ENCODE assay signal across 8 mouse cellular contexts in the genomic region with DNA sequence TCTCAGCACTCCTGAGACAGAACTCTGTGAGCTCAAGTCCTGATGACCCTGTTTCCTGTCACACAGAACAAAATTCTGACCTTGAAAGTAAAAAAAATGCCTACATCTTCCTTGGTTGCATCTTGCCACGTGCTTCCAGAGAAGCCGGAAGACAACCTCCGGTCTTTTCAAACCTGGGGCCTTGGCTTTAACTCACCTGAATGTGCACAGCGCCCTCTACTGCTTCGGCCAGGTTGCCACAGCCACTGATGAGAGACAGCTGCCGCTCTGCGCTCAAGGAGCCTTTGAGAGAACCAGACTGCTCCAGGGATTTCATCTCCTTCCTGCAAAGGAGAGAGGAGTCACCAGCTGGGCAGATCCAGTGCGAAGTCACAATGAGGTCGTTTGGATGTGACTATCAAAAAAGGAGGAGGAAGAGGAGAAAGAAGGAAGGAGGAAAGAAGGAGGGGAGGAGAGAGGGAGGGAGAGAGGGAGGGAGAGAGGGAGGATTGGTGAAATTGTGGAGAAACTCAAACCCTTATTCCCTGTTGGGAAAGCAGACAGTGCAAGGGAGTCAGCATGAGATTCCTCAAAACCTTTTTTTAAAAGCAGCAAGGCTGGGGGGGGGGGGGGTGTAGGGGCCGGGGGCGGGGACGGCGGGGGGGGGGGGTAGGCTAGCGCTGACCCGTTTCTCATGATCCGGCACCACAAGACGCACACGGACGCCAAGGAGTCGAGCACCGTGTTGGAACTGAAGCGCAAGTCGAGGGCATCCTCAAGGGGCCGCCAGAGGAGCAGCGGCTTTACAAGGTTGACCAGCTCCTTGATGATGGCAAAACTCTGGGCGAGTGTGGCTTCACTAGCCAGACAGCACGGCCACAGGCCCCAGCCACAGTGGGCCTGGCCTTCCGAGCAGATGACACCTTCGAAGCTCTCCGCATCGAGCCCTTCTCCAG. TPM values are rescaled to one million over a fixed set of nuclear protein-coding genes. Genes with fewer than 3 reads are reported as not detected.
DNase-seq lines count a peak whose midpoint lies in the region; ATAC-seq and TF ChIP-seq lines count a peak whose summit lies in the region.

No protein-coding gene starts in this region.

- peak; percentile 66 for TF ChIP-seq CTCF in lung, adult 2 months (IDR thresholded peaks at IDR 0.05; ENCODE audit: insufficient read depth, low read length)

- no peak overlapping the region for H3K9ac ChIP-seq in ES-E14 (ENCODE audit: insufficient read depth, low read depth, low read length, poor library complexity, severe bottlenecking)
- no peak overlapping the region for H3K9ac ChIP-seq in forebrain, embryonic 15.5 days (replicated peaks)

- H3K36me3 ChIP-seq in ES-E14 (ENCODE audit: control insufficient read depth, insufficient read depth, low read length, poor library complexity, severe bottlenecking): no peaks in the 10 kb centered on the region
- H3K36me3 ChIP-seq in forebrain, embryonic 15.5 days: no peaks in the 10 kb centered on the region

- 15% methylated on average over 29 of the region's 31 CpGs for WGBS in forebrain, embryonic 15.5 days
- WGBS in lung, adult 2 months: 30% methylated on average over 29 of the region's 31 CpGs

- no peak overlapping the region for H3K27ac ChIP-seq in ES-E14 (ENCODE audit: insufficient read depth, low read depth, low read length, poor library complexity, severe bottlenecking)
- H3K27ac ChIP-seq in forebrain, embryonic 15.5 days (replicated peaks): no peak overlapping the region

- in situ Hi-C loops in ES-E14 (cut with MboI; ENCODE audit: low sequenced_read_pairs in 2 of 2, unreplicated experiment in 2 of 2): no loop called here

- peak overlapping the region; percentile 24 for H3K4me2 ChIP-seq in forebrain, embryonic 15.5 days (replicated peaks)

- H3K27me3 ChIP-seq in forebrain, embryonic 15.5 days: no peaks in the 10 kb centered on the region

- H3K9me3 ChIP-seq in ES-E14 (ENCODE audit: control insufficient read depth, insufficient read depth, low read depth, low read length): no peaks in the 10 kb centered on the region
- no peaks in the 10 kb centered on the region for H3K9me3 ChIP-seq in forebrain, embryonic 15.5 days

- no peaks in the 10 kb centered on the region; a peak in 2 of 4 replicates for H3K4me1 ChIP-seq in ES-E14 (ENCODE audit: control insufficient read depth in 2 of 2, insufficient read depth in 2 of 2, low read length in 2 of 2, poor library complexity in 1 of 2)
- H3K4me1 ChIP-seq in forebrain, embryonic 15.5 days: peaks cover 2% of the 10 kb centered on the region; the same call in 1 of the 2 replicates
- no peaks in the 10 kb centered on the region for H3K4me1 ChIP-seq in lung, adult 2 months (ENCODE audit: control insufficient read depth, insufficient read depth, low read length)

- peak; percentile 68; the same call in 1 of the 2 replicates for ATAC-seq in forebrain, embryonic 15.5 days (replicated peaks)

- H3K4me3 ChIP-seq in ES-E14 (ENCODE audit: insufficient read depth in 1 of 2, low read depth in 1 of 2, low read length in 2 of 2, poor library complexity in 1 of 2, severe bottlenecking in 1 of 2): peak overlapping the region in 1 of 2 experiments; percentile 34; a peak in 3 of 4 replicates
- no peak overlapping the region for H3K4me3 ChIP-seq in forebrain, embryonic 15.5 days
- H3K4me3 ChIP-seq in lung, adult 2 months (replicated peaks; ENCODE audit: extremely low read depth, low read depth, low read length): no peak overlapping the region

- no peak for TF ChIP-seq POLR2A in lung, adult 2 months (IDR thresholded peaks at IDR 0.05; ENCODE audit: borderline replicate concordance, extremely low read depth, low read depth, low read length)

- peak; percentile 89 for DNase-seq in ES-E14 (ENCODE audit: low read depth, low spot score)
- peak; percentile 47 for DNase-seq in cerebellum, adult 11 months
- peak; percentile 86 for DNase-seq in heart, postnatal 4 days
- DNase-seq in layer of hippocampus, adult 18-20 months (ENCODE audit: low spot score in 2 of 2): peak; percentile 57 to 88
- DNase-seq in lung, adult 2 months: peak; percentile 73
- DNase-seq in ovary, postnatal 36 days (ENCODE audit: low spot score): peak; percentile 77
- peak; percentile 78 for DNase-seq in thymus, postnatal 25 days

TF ChIP-seq in ES-E14, 5 proteins besides CTCF, POLR2A, EP300 and RAD21:
- no peak for TF ChIP-seq CHD2 (IDR thresholded peaks at IDR 0.05; ENCODE audit: low read depth, low read length)
- TF ChIP-seq ZC3H11A (IDR thresholded peaks at IDR 0.05; ENCODE audit: borderline replicate concordance, low read depth, low read length): peak; percentile 90
- no peak for TF ChIP-seq HCFC1 (IDR thresholded peaks at IDR 0.05; ENCODE audit: borderline replicate concordance, insufficient read depth, low read length)

RNA-seq across cellular contexts. Expression of a gene that starts 35.3 kb away (rescaled TPM):
- total RNA-seq in ES-E14 (2012; rRNA removed): 4.1 and 8.4 TPM in 2 replicates
- polyA plus RNA-seq in forebrain, embryonic 15.5 days (2015; fragmentation: Nextera tagmentation; extraction: Ambion mirVana): 6.4 and 7.3 TPM in 2 replicates
- total RNA-seq in heart, postnatal 4 days (2021): 1 to 10 TPM; 9.3 to 9.6 TPM
- total RNA-seq in layer of hippocampus, adult 18-20 months (2021): 10 to 100 TPM; 19.1 to 19.9 TPM
- 23.3 and 36.9 TPM in 2 replicates for polyA plus RNA-seq in lung, adult 2 months (2012; rRNA removed)
